Mouse (Mus musculus) heart, adult 18-20 months (tissue): ENCODE results near the gene Ccdc15. TPM values are rescaled to one million over a fixed set of nuclear protein-coding genes. Genes with fewer than 3 reads are reported as not detected.

Experiments
- DNase-seq, 2 experiments: peaks; one replicate each; pipeline ENCODE4 v3.0.0; 2021 to 2022; ENCODE audit warnings: mixed read lengths in 1 of 2
- total RNA-seq, 2 experiments: library from RNA; stranded (reverse); gene quantifications; 2 replicates each; pipeline ENCODE4 v1.2.3; 2021

The Ccdc15 gene
- total RNA-seq, 2 experiments from 2014 or later, result 1.5 to 2.1 TPM

DNA sequence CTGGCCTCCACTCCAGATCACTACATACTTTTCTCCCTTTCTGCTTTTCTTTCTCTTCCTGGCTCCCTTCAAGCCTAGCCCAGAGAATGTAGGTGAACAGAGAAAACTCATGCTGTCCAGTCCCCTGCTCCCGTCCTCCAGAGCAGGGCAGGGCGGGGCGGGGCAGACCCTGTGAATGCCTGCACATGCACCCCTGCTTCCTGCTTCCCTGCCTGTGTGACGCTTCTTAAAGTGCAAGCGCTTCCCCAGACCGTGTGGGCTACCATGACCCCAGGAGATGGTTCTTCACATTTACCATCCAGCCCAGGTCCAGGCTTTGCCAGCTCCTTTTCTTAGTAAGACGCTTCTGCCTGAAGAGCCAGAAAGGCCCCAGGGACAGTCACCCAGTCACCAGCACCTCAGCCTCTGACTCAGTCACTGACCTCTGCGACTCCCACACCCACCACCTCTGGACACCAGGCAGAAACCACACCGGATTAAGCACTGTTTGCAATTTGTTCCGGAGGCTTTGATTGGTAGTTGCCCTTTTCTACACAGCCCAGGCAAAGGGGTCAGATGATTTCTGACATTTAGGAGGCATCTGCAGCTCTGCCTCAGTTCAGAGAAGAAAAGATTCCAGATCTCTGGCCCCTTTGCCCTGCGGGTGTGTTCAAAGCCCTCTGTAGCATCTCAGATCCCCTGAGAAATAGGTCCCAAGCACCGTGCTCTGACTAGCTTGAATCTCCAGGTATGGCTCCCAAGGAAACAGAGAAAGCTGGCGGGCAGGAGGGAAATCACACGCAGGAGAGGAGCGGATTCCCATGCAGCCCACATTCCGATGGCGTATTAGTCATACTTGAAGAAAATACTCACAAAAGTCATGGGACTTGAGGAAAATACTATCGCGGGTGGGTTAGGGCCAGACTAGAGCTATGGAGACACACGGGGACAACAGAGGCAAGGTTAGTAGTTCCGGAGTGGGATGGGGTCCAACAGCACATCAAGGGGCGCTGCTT, 115.7 kb downstream of the Ccdc15 start:
- no peak for DNase-seq

DNA sequence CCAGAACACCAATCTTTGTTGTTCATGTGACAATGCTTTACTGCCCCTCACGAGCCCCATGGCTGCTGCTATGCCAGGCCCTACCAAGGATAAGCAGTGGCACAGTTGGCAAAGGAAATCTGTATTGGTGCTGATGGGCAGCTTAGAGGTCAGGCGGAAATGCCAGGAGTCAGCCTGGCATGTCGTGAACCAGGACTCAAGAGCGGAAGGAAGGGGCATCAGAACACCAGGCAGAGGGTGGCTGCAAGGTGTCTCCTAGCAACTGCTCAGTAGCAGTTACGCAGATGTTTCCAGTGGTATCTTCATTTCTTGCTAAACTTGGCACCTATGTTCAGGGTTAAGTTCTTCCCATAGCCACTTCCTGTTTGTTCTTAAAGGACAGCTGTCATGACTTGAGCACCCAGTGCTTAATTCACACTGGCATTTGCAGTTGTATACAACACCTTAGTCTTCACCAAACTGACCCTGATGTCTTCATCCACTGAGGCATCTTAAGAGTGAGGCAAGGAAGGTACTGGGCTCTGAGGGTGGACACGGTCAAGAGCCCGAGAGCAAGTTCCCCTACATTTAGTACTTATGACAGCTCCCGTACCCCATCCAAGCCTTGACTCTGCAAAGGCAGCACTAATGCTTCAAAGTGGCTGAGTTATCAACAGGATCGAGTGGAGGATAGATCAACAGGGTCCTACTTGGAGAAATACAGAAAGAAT, 117.6 kb downstream of the Ccdc15 start:
- no peak for DNase-seq

DNA sequence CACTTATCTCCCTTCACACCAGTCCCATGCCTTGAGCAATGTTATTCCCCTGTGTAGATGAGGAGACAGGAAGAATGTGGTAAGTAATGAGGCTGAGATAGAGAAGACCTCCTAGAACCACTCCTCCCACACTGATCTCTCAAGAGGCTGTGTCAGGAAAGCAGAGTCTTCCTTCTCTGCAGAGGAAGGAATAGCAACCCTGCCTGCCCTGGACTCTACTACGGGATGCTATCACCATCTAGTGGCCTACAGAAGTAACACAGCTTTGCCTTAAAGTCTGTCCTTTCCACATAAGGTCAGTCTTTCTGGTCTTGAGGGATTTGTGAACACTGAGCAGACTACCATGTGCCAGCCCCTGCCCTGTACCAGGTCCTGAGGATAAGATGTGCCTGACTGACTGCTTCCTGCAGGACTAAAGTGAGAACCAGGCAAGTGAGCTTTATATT, 118.3 kb downstream of the Ccdc15 start:
- peak; percentile 72 to 84 for DNase-seq

Other genes starting within 250 kb of the Ccdc15 start
- 10 to 100 TPM in 1 of 2 experiments, 1 to 10 TPM in 1; 6.8 to 10.0 TPM for gene Pknox2, start 201.0 kb downstream of the Ccdc15 start, total RNA-seq
- 1 to 10 TPM; 7.6 to 8.3 TPM for gene Tmem218, start 140.2 kb downstream of the Ccdc15 start, total RNA-seq
- 1 to 10 TPM; 2.4 to 3.1 TPM for gene Slc37a2, start 92.7 kb downstream of the Ccdc15 start, total RNA-seq
- under 1 TPM in 1 of 2 experiments, not detected in 1; 0.08 TPM for gene Hepacam, start 18.9 kb upstream of the Ccdc15 start, total RNA-seq
- 10 to 100 TPM; 27.9 to 38.3 TPM for gene Robo4, start 53.5 kb upstream of the Ccdc15 start, total RNA-seq
- not detected for gene Robo3, start 84.8 kb upstream of the Ccdc15 start, total RNA-seq
- gene Msantd2, start 140.9 kb upstream of the Ccdc15 start, total RNA-seq, result 1 to 10 TPM; 5.9 to 7.9 TPM
- gene Esam, start 179.6 kb upstream of the Ccdc15 start, total RNA-seq, result 10 to 100 TPM; 67.1 to 69.5 TPM
- gene Vsig2, start 190.8 kb upstream of the Ccdc15 start, total RNA-seq, result 1 to 10 TPM; 3.9 to 4.9 TPM
- 1 to 10 TPM; 5.7 to 6.2 TPM for gene Nrgn, start 204.5 kb upstream of the Ccdc15 start, total RNA-seq
- gene Siae, start 207.3 kb upstream of the Ccdc15 start, total RNA-seq, result 1 to 10 TPM; 8.3 to 9.1 TPM